Mouse (Mus musculus): ENCODE measurements around the gene Fam166b.

- no peak for TF ChIP-seq CTCF (IDR thresholded peaks at IDR 0.05; ENCODE audit: low read depth, low read length)
- no peak for TF ChIP-seq GATA1 (IDR thresholded peaks at IDR 0.05; ENCODE audit: borderline replicate concordance, low read length)
- no peak for TF ChIP-seq TAL1 (conservative IDR thresholded peaks at IDR 0.05; ENCODE audit: low read depth, low read length)
- TF ChIP-seq POLR2AphosphoS5 (IDR thresholded peaks at IDR 0.05; ENCODE audit: insufficient replicate concordance, low read depth, low read length), result no peak
- no peak for TF ChIP-seq GATA2 (IDR thresholded peaks at IDR 0.05; ENCODE audit: borderline replicate concordance, low read depth, low read length)
These were observed 14.6 kb upstream of the Fam166b start for GRCm38 (mm10) chr4:43443511-43443910.
